Mouse (Mus musculus) megakaryocyte, embryonic 14.5 days (primary cell): ENCODE results near the gene Pfkfb2. TPM values are rescaled to one million over a fixed set of nuclear protein-coding genes. Genes with fewer than 3 reads are reported as not detected.
"Not testable (repeated sequence)": the region's sequence is repeated elsewhere in the genome, so short reads cannot be mapped to it uniquely, and the experiment has no call there.

Source experiments
- H3K27me3 ChIP-seq: replicated peaks from 2 replicates; pipeline ENCODE3; 2012; ENCODE audit warnings: inconsistent platforms
- H3K36me3 ChIP-seq: replicated peaks from 2 replicates; pipeline ENCODE3; 2012; ENCODE audit warnings: low read length, inconsistent platforms, mixed read lengths
- H3K4me1 ChIP-seq: 2 replicates; pipeline ENCODE4 v1.6.1; 2012; ENCODE audit warnings: inconsistent platforms
- H3K4me3 ChIP-seq: replicated peaks from 2 replicates; pipeline ENCODE3; 2012; ENCODE audit warnings: moderate library complexity, mild to moderate bottlenecking, inconsistent platforms
- H3K9me3 ChIP-seq: 2 replicates; pipeline ENCODE4 v1.6.1; 2012; ENCODE audit warnings: inconsistent platforms
- FLI1 ChIP-seq: IDR thresholded peaks from 2 replicates; pipeline ENCODE4 v1.6.1; 2012; ENCODE audit warnings: low read length, inconsistent platforms, mixed read lengths
- GATA1 ChIP-seq: IDR thresholded peaks from 3 replicates; pipeline ENCODE4 v1.6.1; 2012; ENCODE audit warnings: mixed read lengths, low read length, inconsistent platforms, borderline replicate concordance
- polyA plus RNA-seq: library from polyadenylated mRNA; stranded (reverse); fragments of >175 nt; gene quantifications from 2 replicates; pipeline ENCODE4 v1.2.3, GENCODE M21; 2012; ENCODE audit warnings: low replicate concordance; ENCODE audit not compliant: insufficient read depth

Pfkfb2 gene
- polyA plus RNA-seq, 1 experiment = 2.5 TPM

DNA sequence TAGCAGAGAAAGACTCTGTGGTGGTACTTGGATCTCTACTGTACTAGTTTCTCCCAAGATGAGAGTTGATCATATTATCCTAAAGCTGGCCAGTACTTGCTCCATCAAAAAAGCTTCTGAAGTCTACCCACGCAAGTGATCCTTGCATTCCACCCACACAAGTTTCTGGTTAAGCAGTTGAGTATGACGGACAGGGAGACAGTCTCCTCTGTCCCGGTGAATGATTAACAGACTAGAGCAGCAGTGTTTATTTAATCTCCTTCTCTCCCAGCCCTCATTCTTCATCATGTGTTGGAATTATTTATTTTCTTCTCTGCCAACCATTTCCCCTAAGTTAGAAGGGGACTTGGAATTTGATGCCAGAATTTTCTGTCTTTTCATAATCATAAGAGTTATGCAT is 67.6 kb downstream of the Pfkfb2 start, which contains the start of gene C4bp:
Gene C4bp, minus strand, starts transcription at position 179 of the 400 bp plus-strand sequence.
- Histone ChIP-seq H3K36me3 (no peaks in the 10 kb centered on the region), H3K4me1 (no peaks in the 10 kb centered on the region), H3K27me3 (no peaks in the 10 kb centered on the region), H3K4me3 (no peak within 1 kb of the TSS), H3K9me3 (peaks cover 5% of the 10 kb centered on the region; the same call in 1 of the 2 replicates)
- TF ChIP-seq GATA1 = no peak
- no peak for TF ChIP-seq FLI1

DNA sequence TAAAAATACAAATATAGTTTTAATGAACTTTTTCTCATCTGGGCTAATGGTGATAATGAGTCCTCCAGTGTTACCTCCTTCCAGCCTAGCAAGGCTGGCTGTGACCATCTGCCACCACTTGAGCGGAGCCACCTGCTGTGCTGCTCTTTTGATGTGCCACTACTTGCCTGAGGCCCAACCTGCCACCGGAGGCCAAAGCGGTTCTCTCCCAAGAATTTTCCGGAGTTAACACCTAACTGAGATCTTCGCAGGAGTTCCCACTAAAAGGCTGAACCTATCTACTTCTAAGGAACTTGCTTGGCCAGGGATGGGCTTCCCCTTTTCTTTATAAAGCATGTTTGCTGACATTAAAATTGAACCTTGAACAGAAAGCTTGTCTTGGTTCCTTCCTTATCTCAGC is 69.4 kb downstream of the Pfkfb2 start:
- H3K4me3 ChIP-seq, H3K4me1 ChIP-seq, H3K36me3 ChIP-seq, H3K27me3 ChIP-seq, H3K9me3 ChIP-seq: not testable (repeated sequence)

DNA sequence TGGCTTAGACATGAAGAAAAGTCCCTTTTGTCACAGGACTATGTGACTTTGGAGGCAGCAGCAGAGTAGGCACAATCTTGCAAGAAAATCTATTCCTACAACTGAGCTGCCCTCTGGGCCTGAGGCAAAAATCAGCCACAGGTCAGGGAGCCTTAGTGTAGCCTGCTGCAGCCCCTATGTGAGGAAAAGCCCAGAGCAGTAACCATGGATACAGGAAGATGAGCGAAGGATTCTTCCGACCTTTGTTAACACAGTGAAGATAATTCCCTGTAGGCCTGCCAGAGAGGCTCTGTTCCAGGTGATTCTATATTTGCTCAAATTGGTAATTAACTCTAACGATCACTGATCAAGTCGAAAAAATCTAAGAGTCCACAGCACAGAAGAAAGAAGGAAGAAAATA is 85.0 kb downstream of the Pfkfb2 start:
- Histone ChIP-seq H3K36me3 (no peaks in the 10 kb centered on the region), H3K4me1 (no peaks in the 10 kb centered on the region), H3K27me3 (peaks cover 8% of the 10 kb centered on the region), H3K4me3 (no peak overlapping the region), H3K9me3 (no peaks in the 10 kb centered on the region)
- TF ChIP-seq GATA1 = no peak
- TF ChIP-seq FLI1 = no peak

DNA sequence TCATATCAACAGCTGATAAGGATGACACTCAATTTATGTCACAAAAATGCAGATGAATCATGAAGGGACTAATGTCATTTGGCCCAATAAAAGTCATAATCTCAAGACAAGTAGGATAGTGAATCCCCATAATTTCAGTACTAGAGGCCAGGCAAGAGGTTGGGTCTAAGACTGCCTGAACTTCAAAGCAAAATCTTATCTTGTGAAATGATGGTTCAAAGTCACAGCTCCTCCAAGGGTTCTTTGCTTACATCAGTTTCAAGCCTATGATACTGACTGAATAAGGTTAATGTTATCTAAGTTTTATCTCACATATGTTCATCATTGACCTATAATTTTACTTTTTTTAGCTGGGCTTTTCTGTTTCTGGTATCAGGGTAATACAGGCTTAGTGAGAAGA is 88.1 kb downstream of the Pfkfb2 start:
- Histone ChIP-seq H3K9me3 (no peaks in the 10 kb centered on the region), H3K27me3 (peaks cover 8% of the 10 kb centered on the region), H3K36me3 (no peaks in the 10 kb centered on the region), H3K4me1 (no peaks in the 10 kb centered on the region), H3K4me3 (no peak overlapping the region)
- no peak for TF ChIP-seq FLI1
- TF ChIP-seq GATA1 = no peak

Other genes starting within 250 kb of the Pfkfb2 start
- not detected in 2 replicates for gene Zp3r, start 99.6 kb downstream of the Pfkfb2 start, polyA plus RNA-seq
- gene C4bp, start 67.6 kb downstream of the Pfkfb2 start, polyA plus RNA-seq = not detected in 2 replicates
- not detected in 2 replicates for gene Gm29427, start 13.5 kb downstream of the Pfkfb2 start, polyA plus RNA-seq
- gene Yod1, start 11.9 kb downstream of the Pfkfb2 start, polyA plus RNA-seq = 0.95 and 2.4 TPM in 2 replicates
- 4.5 and 39.9 TPM in 2 replicates for gene AA986860, start 2.7 kb upstream of the Pfkfb2 start, polyA plus RNA-seq
- not detected in 2 replicates for gene Fcamr, start 71.6 kb upstream of the Pfkfb2 start, polyA plus RNA-seq
- not detected in 2 replicates for gene Pigr, start 97.4 kb upstream of the Pfkfb2 start, polyA plus RNA-seq
- gene Fcmr, start 136.4 kb upstream of the Pfkfb2 start, polyA plus RNA-seq = not detected in 2 replicates
- not detected in 2 replicates for gene Il24, start 158.2 kb upstream of the Pfkfb2 start, polyA plus RNA-seq
- gene Il20, start 182.2 kb upstream of the Pfkfb2 start, polyA plus RNA-seq = not detected in 2 replicates
- gene Il19, start 210.9 kb upstream of the Pfkfb2 start, polyA plus RNA-seq = not detected in 2 replicates